ENCODE assay signal across 8 mouse cellular contexts in genomic region chr17:45251034-45251730, GRCm38 (mm10).
DNase-seq lines count a peak whose midpoint lies in the region; ATAC-seq and TF ChIP-seq lines count a peak whose summit lies in the region.

No protein-coding gene starts in this region.

- peak overlapping the region; percentile 33 for H3K4me2 ChIP-seq in forebrain, embryonic 15.5 days (replicated peaks)
- no peak overlapping the region for H3K4me2 ChIP-seq in lung, postnatal 0 days (replicated peaks; ENCODE audit: low read depth, low read length)

- peak overlapping the region; percentile 26 to 53; a peak in 2 of 4 replicates for H3K4me3 ChIP-seq in ES-E14 (ENCODE audit: insufficient read depth in 1 of 2, low read depth in 1 of 2, low read length in 2 of 2, poor library complexity in 1 of 2, severe bottlenecking in 1 of 2)
- peak overlapping the region; percentile 19; the same call in 1 of the 2 replicates for H3K4me3 ChIP-seq in forebrain, embryonic 15.5 days
- H3K4me3 ChIP-seq in hindbrain, embryonic 10.5 days, result peak overlapping the region; percentile 42
- no peak overlapping the region for H3K4me3 ChIP-seq in lung, postnatal 0 days (ENCODE audit: low read depth, low read length)

- H3K4me1 ChIP-seq in ES-E14 (ENCODE audit: control insufficient read depth in 2 of 2, insufficient read depth in 2 of 2, low read length in 2 of 2, poor library complexity in 1 of 2), result no peaks in the 10 kb centered on the region
- no peaks in the 10 kb centered on the region for H3K4me1 ChIP-seq in forebrain, embryonic 15.5 days
- H3K4me1 ChIP-seq in hindbrain, embryonic 10.5 days (replicated peaks), result peaks cover 18% of the 10 kb centered on the region
- no peaks in the 10 kb centered on the region for H3K4me1 ChIP-seq in lung, postnatal 0 days (ENCODE audit: insufficient read depth, low read depth, low read length)

- H3K27me3 ChIP-seq in forebrain, embryonic 15.5 days, result no peaks in the 10 kb centered on the region
- H3K27me3 ChIP-seq in hindbrain, embryonic 10.5 days (ENCODE audit: insufficient read depth, poor library complexity, severe bottlenecking), result peaks cover 2% of the 10 kb centered on the region; the same call in 1 of the 2 replicates
- H3K27me3 ChIP-seq in lung, postnatal 0 days (replicated peaks; ENCODE audit: insufficient read depth, low read length), result no peaks in the 10 kb centered on the region

- in situ Hi-C loops in ES-E14 (cut with MboI; ENCODE audit: low sequenced_read_pairs in 2 of 2, unreplicated experiment in 2 of 2), result no loop called here

- DNase-seq in ES-E14 (ENCODE audit: low read depth, low spot score), result peak; percentile 51
- DNase-seq in cerebellum, adult 11 months, result peak; percentile 60
- DNase-seq in hindbrain, embryonic 10.5 days (ENCODE audit: low spot score), result peak; percentile 86
- peak; percentile 58 to 82 for DNase-seq in layer of hippocampus, adult 8-10 months (ENCODE audit: low spot score in 2 of 2)
- DNase-seq in lung, postnatal 0 days (ENCODE audit: low spot score), result peak; percentile 63
- DNase-seq in ovary, postnatal 14 days (ENCODE audit: low spot score), result peak; percentile 68
- peak; percentile 11 to 75 for DNase-seq in thymus, postnatal 10 days (ENCODE audit: low spot score in 2 of 2)

- H3K9ac ChIP-seq in ES-E14 (ENCODE audit: insufficient read depth, low read depth, low read length, poor library complexity, severe bottlenecking), result no peak overlapping the region
- H3K9ac ChIP-seq in forebrain, embryonic 15.5 days (replicated peaks), result no peak overlapping the region
- H3K9ac ChIP-seq in lung, postnatal 0 days (replicated peaks; ENCODE audit: low read depth), result no peak overlapping the region

- no peak for TF ChIP-seq EP300 in lung, postnatal 0 days (IDR thresholded peaks at IDR 0.05)

- H3K9me3 ChIP-seq in ES-E14 (ENCODE audit: control insufficient read depth, insufficient read depth, low read depth, low read length), result no peaks in the 10 kb centered on the region
- H3K9me3 ChIP-seq in forebrain, embryonic 15.5 days, result no peaks in the 10 kb centered on the region
- H3K9me3 ChIP-seq in hindbrain, embryonic 10.5 days, result no peaks in the 10 kb centered on the region
- H3K9me3 ChIP-seq in lung, postnatal 0 days (ENCODE audit: low read length), result no peaks in the 10 kb centered on the region

- H3K36me3 ChIP-seq in ES-E14 (ENCODE audit: control insufficient read depth, insufficient read depth, low read length, poor library complexity, severe bottlenecking), result no peaks in the 10 kb centered on the region
- H3K36me3 ChIP-seq in forebrain, embryonic 15.5 days, result no peaks in the 10 kb centered on the region
- no peaks in the 10 kb centered on the region for H3K36me3 ChIP-seq in hindbrain, embryonic 10.5 days
- no peaks in the 10 kb centered on the region for H3K36me3 ChIP-seq in lung, postnatal 0 days (ENCODE audit: insufficient read depth, low read length)

- no peak overlapping the region for H3K27ac ChIP-seq in ES-E14 (ENCODE audit: insufficient read depth, low read depth, low read length, poor library complexity, severe bottlenecking)
- no peak overlapping the region for H3K27ac ChIP-seq in forebrain, embryonic 15.5 days (replicated peaks)
- peak overlapping the region; percentile 73 for H3K27ac ChIP-seq in hindbrain, embryonic 10.5 days
- H3K27ac ChIP-seq in lung, postnatal 0 days (ENCODE audit: low read length), result no peak overlapping the region

- ATAC-seq in forebrain, embryonic 15.5 days (replicated peaks), result peak; percentile 76
- ATAC-seq in lung, postnatal 0 days, result peak; percentile 47

- 24% methylated on average over 22 of the region's 22 CpGs for WGBS in forebrain, embryonic 15.5 days
- 25% methylated on average over 22 of the region's 22 CpGs for WGBS in hindbrain, embryonic 10.5 days
- WGBS in lung, postnatal 0 days, result 33% methylated on average over 21 of the region's 22 CpGs

- peak; percentile 93 for TF ChIP-seq CTCF in lung, postnatal 0 days (IDR thresholded peaks at IDR 0.05)

TF ChIP-seq in ES-E14, 5 proteins besides CTCF, POLR2A, EP300 and RAD21:
- TF ChIP-seq ZNF384 (IDR thresholded peaks at IDR 0.05; ENCODE audit: low read depth, low read length) (no peak), ZC3H11A (IDR thresholded peaks at IDR 0.05; ENCODE audit: borderline replicate concordance, low read depth, low read length) (0 out of 2 replicates have a peak, but pooled peaks have one; percentile 49), HCFC1 (IDR thresholded peaks at IDR 0.05; ENCODE audit: borderline replicate concordance, insufficient read depth, low read length) (no peak)
